In the genomic region with DNA sequence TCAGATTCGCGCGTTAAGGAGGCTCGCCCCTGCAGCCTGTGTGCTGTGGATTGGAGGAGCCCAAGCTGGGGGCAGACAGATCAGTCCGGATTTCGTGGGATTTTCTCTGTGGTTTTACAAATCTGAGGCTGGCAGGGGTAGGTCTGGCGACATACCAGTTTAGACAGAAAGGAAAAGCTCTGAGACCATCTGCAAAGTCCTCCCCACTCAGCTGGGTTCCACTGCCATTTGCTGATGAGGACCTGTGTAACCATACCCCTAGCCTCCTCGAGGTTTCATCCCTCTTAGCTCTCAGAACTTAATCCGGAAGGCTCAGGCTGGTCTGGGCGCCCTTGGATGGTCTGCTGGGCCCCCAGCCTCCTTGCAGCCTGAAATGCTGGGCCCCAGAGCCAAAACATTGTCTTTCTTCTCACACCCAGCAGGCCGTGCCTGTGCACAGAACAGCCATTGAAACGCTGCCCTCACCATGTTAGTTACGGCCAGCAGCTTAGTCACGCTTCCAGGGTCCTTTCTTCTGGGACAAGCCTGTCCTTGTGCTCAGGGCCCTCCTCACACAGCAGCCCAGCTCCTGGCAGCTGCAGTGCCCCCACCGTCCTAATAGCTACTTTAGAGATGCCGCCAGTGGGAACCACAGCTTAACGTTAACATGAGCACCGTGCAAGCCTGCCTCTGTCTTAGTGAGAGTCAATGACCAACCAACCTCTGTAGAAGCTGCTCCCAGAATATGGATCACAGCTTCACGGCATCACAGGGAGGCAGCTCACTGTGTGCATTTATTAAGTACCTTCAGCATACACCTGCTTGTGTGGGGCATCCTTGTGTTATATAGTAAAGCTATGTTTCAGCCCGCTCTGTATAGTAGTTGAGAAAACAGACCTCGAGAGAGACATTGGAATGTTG, we compare ENCODE assay signal across 11 mouse cellular contexts. TPM values are rescaled to one million over a fixed set of nuclear protein-coding genes. Genes with fewer than 3 reads are reported as not detected.
DNase-seq lines count a peak whose midpoint lies in the region; ATAC-seq and TF ChIP-seq lines count a peak whose summit lies in the region.
"Had no signal": no experiment of that assay in that cellular context is flagged by ENCODE, and none has a peak within 500 bp of the region (broad histone marks: within the 10 kb centered on the region; RNA-seq: fewer than 3 reads in every experiment).

No protein-coding gene starts in this region.

- no peaks in the 10 kb centered on the region for H3K36me3 ChIP-seq in embryonic facial prominence, embryonic 11.5 days (replicated peaks; ENCODE audit: control insufficient read depth, insufficient read depth, low read depth, low read length)
- no peaks in the 10 kb centered on the region for H3K36me3 ChIP-seq in hindbrain, embryonic 16.5 days (ENCODE audit: control insufficient read depth, insufficient read depth, low read length)
- H3K36me3 ChIP-seq in midbrain, embryonic 10.5 days: peaks cover 30% of the 10 kb centered on the region
- no peaks in the 10 kb centered on the region for H3K36me3 ChIP-seq in stomach, postnatal 0 days (ENCODE audit: control insufficient read depth, insufficient read depth, low read length)
- H3K36me3 ChIP-seq: liver, embryonic 13.5 days; stomach, embryonic 15.5 days had no signal

- H3K27me3 ChIP-seq in embryonic facial prominence, embryonic 11.5 days (ENCODE audit: control insufficient read depth, insufficient read depth, low read length): no peaks in the 10 kb centered on the region
- H3K27me3 ChIP-seq in hindbrain, embryonic 16.5 days (replicated peaks; ENCODE audit: control insufficient read depth, insufficient read depth, low read length): no peaks in the 10 kb centered on the region
- no peaks in the 10 kb centered on the region for H3K27me3 ChIP-seq in midbrain, embryonic 10.5 days (ENCODE audit: low read depth, poor library complexity, severe bottlenecking)
- H3K27me3 ChIP-seq in stomach, postnatal 0 days (ENCODE audit: control insufficient read depth, insufficient read depth, low read length): no peaks in the 10 kb centered on the region
- H3K27me3 ChIP-seq: liver, embryonic 13.5 days; stomach, embryonic 15.5 days had no signal

- no peak for TF ChIP-seq EP300 in stomach, postnatal 0 days (optimal IDR thresholded peaks at IDR 0.05)

- TF ChIP-seq CTCF in stomach, postnatal 0 days (IDR thresholded peaks at IDR 0.05; ENCODE audit: low read depth): no peak

- no peaks in the 10 kb centered on the region for H3K9me3 ChIP-seq in embryonic facial prominence, embryonic 11.5 days (replicated peaks; ENCODE audit: control insufficient read depth, low read length)
- no peaks in the 10 kb centered on the region for H3K9me3 ChIP-seq in hindbrain, embryonic 16.5 days (ENCODE audit: control insufficient read depth, low read length)
- no peaks in the 10 kb centered on the region for H3K9me3 ChIP-seq in midbrain, embryonic 10.5 days (replicated peaks)
- H3K9me3 ChIP-seq in stomach, postnatal 0 days (ENCODE audit: control insufficient read depth, low read length): no peaks in the 10 kb centered on the region
- H3K9me3 ChIP-seq: liver, embryonic 13.5 days; stomach, embryonic 15.5 days had no signal

- H3K27ac ChIP-seq in embryonic facial prominence, embryonic 11.5 days (replicated peaks; ENCODE audit: low read depth, low read length): 0 out of 2 replicates have a peak overlapping the region, but pooled peaks have one; percentile 20
- peak overlapping the region; percentile 83 for H3K27ac ChIP-seq in hindbrain, embryonic 16.5 days (ENCODE audit: low read depth, low read length)
- peak overlapping the region; percentile 91 for H3K27ac ChIP-seq in midbrain, embryonic 10.5 days (replicated peaks)
- H3K27ac ChIP-seq in stomach, postnatal 0 days (replicated peaks): no peak overlapping the region
- H3K27ac ChIP-seq: liver, embryonic 13.5 days; stomach, embryonic 15.5 days had no signal

- peak; percentile 86 for ATAC-seq in embryonic facial prominence, embryonic 11.5 days (replicated peaks; ENCODE audit: insufficient number of reproducible peaks, low FRiP score, low TSS enrichment, low read depth)
- peak; percentile 93 for ATAC-seq in hindbrain, embryonic 16.5 days
- no peak for ATAC-seq in stomach, postnatal 0 days (ENCODE audit: low FRiP score, low TSS enrichment)
- no peak for ATAC-seq in megakaryocyte progenitor cell, adult 5-6 weeks (replicated peaks; ENCODE audit: poor library complexity)

- 19% methylated on average over 21 of the region's 21 CpGs for WGBS in embryonic facial prominence, embryonic 11.5 days
- WGBS in hindbrain, embryonic 16.5 days: 15% methylated on average over 21 of the region's 21 CpGs
- WGBS in midbrain, embryonic 10.5 days: 12% methylated on average over 21 of the region's 21 CpGs
- WGBS in stomach, postnatal 0 days: 51% methylated on average over 21 of the region's 21 CpGs

- peak; percentile 52 for DNase-seq in adrenal gland, postnatal 25 days
- peak; percentile 60 for DNase-seq in embryonic facial prominence, embryonic 11.5 days (ENCODE audit: low spot score)
- DNase-seq in midbrain, embryonic 10.5 days (ENCODE audit: low spot score): peak; percentile 91
- no peak for DNase-seq in T-cell, adult 2 months (ENCODE audit: low spot score)
- DNase-seq in ovary, postnatal 14 days (ENCODE audit: low spot score): no peak
- DNase-seq in stomach, postnatal 0 days (ENCODE audit: low spot score): no peak
- DNase-seq: liver, embryonic 13.5 days had no signal

- no peak overlapping the region for H3K9ac ChIP-seq in embryonic facial prominence, embryonic 11.5 days (replicated peaks; ENCODE audit: low read length)
- H3K9ac ChIP-seq in hindbrain, embryonic 16.5 days (ENCODE audit: low read depth, low read length): peak overlapping the region; percentile 49; the same call in 1 of the 2 replicates
- H3K9ac ChIP-seq in stomach, postnatal 0 days (ENCODE audit: low read length): no peak overlapping the region
- H3K9ac ChIP-seq: liver, embryonic 13.5 days; stomach, embryonic 15.5 days had no signal

- H3K4me3 ChIP-seq in embryonic facial prominence, embryonic 11.5 days (ENCODE audit: low read depth, low read length): no peak overlapping the region
- H3K4me3 ChIP-seq in hindbrain, embryonic 16.5 days (ENCODE audit: low read length): no peak overlapping the region
- H3K4me3 ChIP-seq in midbrain, embryonic 10.5 days: peak overlapping the region; percentile 31
- H3K4me3 ChIP-seq in stomach, postnatal 0 days (ENCODE audit: low read depth, low read length): no peak overlapping the region
- H3K4me3 ChIP-seq: liver, embryonic 13.5 days; stomach, embryonic 15.5 days had no signal

- H3K4me2 ChIP-seq in embryonic facial prominence, embryonic 11.5 days (ENCODE audit: low read depth, low read length): no peak overlapping the region
- peak overlapping the region; percentile 27 for H3K4me2 ChIP-seq in hindbrain, embryonic 16.5 days (ENCODE audit: low read length)
- H3K4me2 ChIP-seq in stomach, postnatal 0 days (replicated peaks; ENCODE audit: low read depth): no peak overlapping the region
- H3K4me2 ChIP-seq: liver, embryonic 13.5 days; stomach, embryonic 15.5 days had no signal

- no peaks in the 10 kb centered on the region for H3K4me1 ChIP-seq in embryonic facial prominence, embryonic 11.5 days (ENCODE audit: control insufficient read depth, insufficient read depth, low read length)
- H3K4me1 ChIP-seq in hindbrain, embryonic 16.5 days (ENCODE audit: control insufficient read depth, insufficient read depth, low read depth, low read length): peaks cover 52% of the 10 kb centered on the region
- H3K4me1 ChIP-seq in midbrain, embryonic 10.5 days: peaks cover 98% of the 10 kb centered on the region
- no peaks in the 10 kb centered on the region for H3K4me1 ChIP-seq in stomach, postnatal 0 days (replicated peaks; ENCODE audit: control insufficient read depth, insufficient read depth)
- H3K4me1 ChIP-seq: liver, embryonic 13.5 days; stomach, embryonic 15.5 days had no signal

RNA-seq across cellular contexts. Expression of a gene that starts 8.7 kb away (rescaled TPM):
- 7.3 and 8.7 TPM in 2 replicates for total RNA-seq in adrenal gland, postnatal 25 days (2021)
- 5.0 and 7.1 TPM in 2 replicates for polyA plus RNA-seq in embryonic facial prominence, embryonic 11.5 days (2014; fragmentation: Nextera tagmentation; extraction: Ambion mirVana)
- polyA plus RNA-seq in hindbrain, embryonic 16.5 days (2015; fragmentation: Nextera tagmentation; extraction: Ambion mirVana): 98.8 and 106 TPM in 2 replicates
- polyA plus RNA-seq in midbrain, embryonic 10.5 days (2016; fragmentation: Nextera tagmentation; extraction: Ambion mirVana): 61.5 and 86.9 TPM in 2 replicates
- 1.5 and 1.9 TPM in 2 replicates for polyA plus RNA-seq in stomach, postnatal 0 days (2015; fragmentation: Nextera tagmentation; extraction: Ambion mirVana)
- total RNA-seq in megakaryocyte progenitor cell, adult 5-6 weeks (2015): not detected in 2 replicates
- total RNA-seq in megakaryocyte progenitor cell, adult 5-6 weeks (2017): not detected in 2 replicates
- total RNA-seq: common myeloid progenitor, adult 5-6 weeks had no signal

Comparison
In these comparisons a context has a peak if more than half of its experiments do, and no peak if none do; other contexts are left out.
1. DNase-seq: peak in adrenal gland, postnatal 25 days (single experiment), embryonic facial prominence, embryonic 11.5 days (single experiment) and midbrain, embryonic 10.5 days (single experiment); none in T-cell, adult 2 months (single experiment), ovary, postnatal 14 days (single experiment) and stomach, postnatal 0 days (single experiment).
2. ATAC-seq: peak in embryonic facial prominence, embryonic 11.5 days (single experiment) and hindbrain, embryonic 16.5 days (single experiment); none in stomach, postnatal 0 days (single experiment) and megakaryocyte progenitor cell, adult 5-6 weeks (single experiment).